In the genomic region with DNA sequence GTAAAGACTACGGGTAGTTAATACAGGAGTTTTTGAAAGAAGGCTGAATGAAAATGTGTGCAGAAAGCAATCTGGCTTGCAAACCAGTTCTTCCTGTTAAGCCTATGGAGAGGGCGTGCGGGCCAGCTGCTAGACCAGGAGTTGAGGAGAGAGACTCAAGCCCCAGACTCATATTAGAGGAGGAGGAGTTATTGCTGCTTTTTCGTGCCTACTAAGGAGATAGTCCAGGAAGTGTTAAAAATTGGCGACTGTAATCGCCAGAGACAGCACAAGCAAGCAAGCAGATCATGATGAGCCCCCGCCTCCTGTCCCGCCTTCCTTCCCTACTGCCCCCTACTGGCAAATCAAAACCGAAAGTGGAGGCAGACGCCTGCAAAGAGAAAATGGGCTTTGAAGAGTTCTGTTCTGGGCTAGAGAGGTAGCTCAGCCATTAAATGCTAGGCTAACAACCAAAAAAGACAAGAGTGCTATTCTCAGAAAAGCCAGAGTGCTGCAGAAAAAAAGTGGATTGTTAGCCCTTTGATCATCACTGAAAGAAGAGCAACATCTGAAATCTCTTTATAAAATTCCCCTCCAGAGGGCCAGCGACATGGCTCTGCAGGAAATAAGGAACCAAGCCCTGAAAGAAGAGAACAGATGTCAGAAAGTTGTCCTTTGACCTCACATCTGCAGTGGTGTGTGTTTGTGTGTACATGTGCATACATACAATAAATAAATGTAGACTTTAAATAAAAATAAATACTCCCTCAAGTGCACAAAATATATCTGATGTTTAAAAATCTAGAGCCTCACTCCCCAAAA, we compare ENCODE assay signal across 1 mouse cellular context.
A peak's percentile ranks its signal among the peaks of the same experiment; 100 is the strongest.
TF ChIP-seq lines count a peak whose summit lies in the region.

No protein-coding gene starts in this region.

TF ChIP-seq in CH12.LX, 34 proteins besides CTCF, POLR2A, EP300 and RAD21:
- TF ChIP-seq UBTF (IDR thresholded peaks at IDR 0.05; ENCODE audit: low read depth, low read length): no peak
- TF ChIP-seq MXI1 (IDR thresholded peaks at IDR 0.05; ENCODE audit: low read depth, low read length): 0 out of 2 replicates have a peak, but pooled peaks have one; percentile 22
- TF ChIP-seq MAFK (IDR thresholded peaks at IDR 0.05; ENCODE audit: insufficient replicate concordance, low read length): no peak
- peak; percentile 78; the same call in 1 of the 2 replicates for TF ChIP-seq MAZ (IDR thresholded peaks at IDR 0.05; ENCODE audit: low read depth, low read length)
- 0 out of 2 replicates have a peak, but pooled peaks have one; percentile 33 for TF ChIP-seq NELFE (IDR thresholded peaks at IDR 0.05; ENCODE audit: low read depth, low read length)
- TF ChIP-seq SIN3A (IDR thresholded peaks at IDR 0.05; ENCODE audit: low read length): 0 out of 2 replicates have a peak, but pooled peaks have one; percentile 30
